Mouse (Mus musculus) myocyte (in vitro differentiated cells): ENCODE measurements around the gene Tbk1. TPM values are rescaled to one million over a fixed set of nuclear protein-coding genes. Genes with fewer than 3 reads are reported as not detected.

Experiments
- H3K27me3 ChIP-seq: one replicate; pipeline ENCODE4 v1.6.1; 2011; ENCODE audit not compliant: control insufficient read depth, insufficient read depth, insufficient read length
- H3K36me3 ChIP-seq: one replicate; pipeline ENCODE4 v1.6.1; 2011; ENCODE audit not compliant: control insufficient read depth, insufficient read depth
- H3K4me2 ChIP-seq: one replicate; pipeline ENCODE4 v1.6.1; 2011; ENCODE audit warnings: low read depth, control low read depth
- H3K4me3 ChIP-seq: one replicate; pipeline ENCODE4 v1.5.1; 2011; ENCODE audit warnings: mild to moderate bottlenecking, control low read depth, moderate library complexity
- H3K79me2 ChIP-seq: one replicate; pipeline ENCODE4 v1.6.1; 2011; ENCODE audit not compliant: control insufficient read depth, insufficient read depth
- H3ac ChIP-seq: one replicate; pipeline ENCODE4 v1.6.1; 2011; ENCODE audit not compliant: control insufficient read depth, insufficient read length
- CEBPB ChIP-seq: IDR thresholded peaks from 2 replicates; pipeline ENCODE4 v1.6.1; 2011; ENCODE audit warnings: mild to moderate bottlenecking, moderate library complexity; ENCODE audit not compliant: poor library complexity, insufficient read depth, severe bottlenecking
- E2F4 ChIP-seq: IDR thresholded peaks from one replicate; pipeline ENCODE4 v1.6.1; 2011; ENCODE audit warnings: mild to moderate bottlenecking, control low read depth, moderate library complexity; ENCODE audit not compliant: insufficient read depth
- MAX ChIP-seq: IDR thresholded peaks from one replicate; pipeline ENCODE4 v1.6.1; 2011; ENCODE audit warnings: low read depth, mild to moderate bottlenecking, control low read depth
- MYOD1 ChIP-seq, 3 experiments: IDR thresholded peaks; one replicate each; pipeline ENCODE4 v1.6.1; 2011; ENCODE audit warnings: control low read depth in 2 of 3, low read depth in 2 of 3, mild to moderate bottlenecking in 2 of 3, moderate library complexity in 1 of 3; ENCODE audit not compliant: insufficient read length in 2 of 3, control insufficient read depth in 1 of 3
- MYOG ChIP-seq, 3 experiments: IDR thresholded peaks; one replicate each; pipeline ENCODE4 v1.6.1; 2011; ENCODE audit warnings: control low read depth in 2 of 3, low read depth in 2 of 3, mild to moderate bottlenecking in 2 of 3; ENCODE audit not compliant: insufficient read length in 2 of 3, control insufficient read depth in 1 of 3, insufficient read depth in 1 of 3
- POLR2A ChIP-seq: IDR thresholded peaks from one replicate; pipeline ENCODE4 v1.6.1; 2011; ENCODE audit warnings: low read depth, mild to moderate bottlenecking, control low read depth, moderate library complexity; ENCODE audit not compliant: insufficient read length
- POLR2AphosphoS2 ChIP-seq: IDR thresholded peaks from one replicate; pipeline ENCODE4 v1.6.1; 2011; ENCODE audit warnings: low read depth, control low read depth; ENCODE audit not compliant: insufficient read length
- REST ChIP-seq: IDR thresholded peaks from one replicate; pipeline ENCODE4 v1.6.1; 2011; ENCODE audit warnings: mild to moderate bottlenecking, control low read depth, moderate library complexity; ENCODE audit not compliant: insufficient read depth, insufficient read length
- SRF ChIP-seq: IDR thresholded peaks from one replicate; pipeline ENCODE4 v1.6.1; 2011; ENCODE audit warnings: low read depth; ENCODE audit not compliant: control insufficient read depth, insufficient read length
- TCF12 ChIP-seq: IDR thresholded peaks from one replicate; pipeline ENCODE4 v1.6.1; 2011; ENCODE audit warnings: mild to moderate bottlenecking, control low read depth; ENCODE audit not compliant: poor library complexity, insufficient read depth, severe bottlenecking
- TCF3 ChIP-seq: IDR thresholded peaks from one replicate; pipeline ENCODE4 v1.6.1; 2011; ENCODE audit warnings: low read depth, control low read depth; ENCODE audit not compliant: insufficient read length
- USF1 ChIP-seq: IDR thresholded peaks from one replicate; pipeline ENCODE4 v1.6.1; 2011; ENCODE audit warnings: low read depth, mild to moderate bottlenecking, control low read depth, moderate library complexity
- polyA plus RNA-seq: library from polyadenylated mRNA; unstranded; fragments of >200 nt; fragmentation: generic; extraction: Trizol; gene quantifications from one replicate; pipeline ENCODE4 v1.2.1, GENCODE M21; 2012; ENCODE audit warnings: missing spikeins

The Tbk1 gene
- polyA plus RNA-seq, 1 experiment: 9.0 TPM

DNA sequence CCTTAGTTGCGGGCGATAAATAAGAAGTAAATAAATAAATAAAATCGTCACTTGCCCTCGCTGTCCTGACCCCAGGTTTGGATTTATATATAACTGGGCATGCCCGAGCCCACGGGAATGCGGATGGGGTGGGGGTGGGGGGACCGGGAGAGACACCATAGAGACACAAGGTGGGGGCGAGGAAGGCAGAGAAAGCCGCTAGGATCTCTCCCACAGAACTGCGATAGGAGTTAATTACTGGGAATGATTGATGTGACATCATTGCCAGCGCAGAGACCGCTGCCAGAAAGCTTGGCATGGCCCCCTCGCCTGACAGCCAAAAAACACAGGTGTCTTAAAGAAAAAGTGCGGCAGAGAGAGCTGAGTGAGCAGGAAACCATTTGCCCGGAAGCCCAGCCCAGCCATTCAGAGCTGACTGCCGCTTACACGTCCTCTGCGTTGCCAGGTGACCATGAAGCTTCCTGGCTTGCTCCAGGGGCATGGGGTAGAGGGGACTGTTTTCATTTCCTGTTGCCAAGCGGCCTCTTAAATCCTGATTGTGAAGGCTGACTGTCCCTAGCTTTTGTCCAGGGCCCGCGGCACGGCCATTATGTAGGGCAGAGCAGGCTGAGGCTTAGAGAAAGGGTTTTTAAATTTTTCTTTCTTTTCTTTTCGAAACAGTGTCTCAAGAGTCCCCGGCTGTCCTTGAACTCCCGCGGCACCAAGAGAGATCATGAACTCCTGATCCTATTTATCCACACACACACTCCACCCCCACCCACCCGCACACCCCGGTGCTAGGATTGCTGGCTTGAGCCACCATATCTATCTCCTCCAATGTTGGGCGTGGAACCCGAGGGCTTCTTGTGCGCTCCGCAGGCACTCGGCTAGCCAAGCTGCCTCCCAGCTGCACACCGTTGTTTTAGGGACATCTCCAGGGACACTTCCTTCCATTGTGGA lies 81.3 kb downstream of the Tbk1 start:
- TF ChIP-seq TCF3: no peak
- no peak for TF ChIP-seq USF1
- TF ChIP-seq TCF12: no peak
- no peak for TF ChIP-seq MAX
- TF ChIP-seq REST: no peak
- no peak for TF ChIP-seq SRF
- no peak for TF ChIP-seq CEBPB
- TF ChIP-seq MYOD1 (IDR thresholded peaks at IDR 0.05; ENCODE audit: control insufficient read depth in 1 of 3, insufficient read length in 2 of 3, low read depth in 2 of 3): no peak
- no peak for TF ChIP-seq POLR2A
- TF ChIP-seq E2F4: no peak
- TF ChIP-seq MYOG (IDR thresholded peaks at IDR 0.05; ENCODE audit: control insufficient read depth in 1 of 3, insufficient read depth in 1 of 3, insufficient read length in 2 of 3, low read depth in 2 of 3): no peak
- TF ChIP-seq POLR2AphosphoS2: no peak
- Histone ChIP-seq H3K79me2 (no peaks in the 10 kb centered on the region), H3K4me3 (no peak overlapping the region), H3ac (no peak overlapping the region), H3K36me3 (no peaks in the 10 kb centered on the region), H3K4me2 (no peak overlapping the region), H3K27me3 (no peaks in the 10 kb centered on the region)

GRCm38 (mm10) chr10:121501160-121501559 lies 85.4 kb downstream of the Tbk1 start:
- H3K79me2 ChIP-seq: no peaks in the 10 kb centered on the region
- TF ChIP-seq CEBPB (no peak), POLR2AphosphoS2 (no peak), MYOD1 (IDR thresholded peaks at IDR 0.05; ENCODE audit: control insufficient read depth in 1 of 3, insufficient read length in 2 of 3, low read depth in 2 of 3) (no peak), E2F4 (no peak)
- H3K36me3 ChIP-seq: no peaks in the 10 kb centered on the region
- H3K4me2 ChIP-seq: no peak overlapping the region
- no peak overlapping the region for H3ac ChIP-seq
- no peaks in the 10 kb centered on the region for H3K27me3 ChIP-seq
- H3K4me3 ChIP-seq: no peak overlapping the region

- TF ChIP-seq POLR2A (no peak), CEBPB (no peak), POLR2AphosphoS2 (no peak), SRF (no peak), E2F4 (no peak), TCF3 (no peak), MYOG (IDR thresholded peaks at IDR 0.05; ENCODE audit: control insufficient read depth in 1 of 3, insufficient read depth in 1 of 3, insufficient read length in 2 of 3, low read depth in 2 of 3) (no peak), REST (no peak), MAX (no peak), USF1 (no peak), MYOD1 (IDR thresholded peaks at IDR 0.05; ENCODE audit: control insufficient read depth in 1 of 3, insufficient read length in 2 of 3, low read depth in 2 of 3) (no peak), TCF12 (no peak)
- H3K4me3 ChIP-seq: no peak overlapping the region
- H3ac ChIP-seq: no peak overlapping the region
- no peaks in the 10 kb centered on the region for H3K36me3 ChIP-seq
- H3K27me3 ChIP-seq: no peaks in the 10 kb centered on the region
- no peak overlapping the region for H3K4me2 ChIP-seq
- H3K79me2 ChIP-seq: no peaks in the 10 kb centered on the region
These were observed 86.6 kb downstream of the Tbk1 start for GRCm38 (mm10) chr10:121500034-121500433.

DNA sequence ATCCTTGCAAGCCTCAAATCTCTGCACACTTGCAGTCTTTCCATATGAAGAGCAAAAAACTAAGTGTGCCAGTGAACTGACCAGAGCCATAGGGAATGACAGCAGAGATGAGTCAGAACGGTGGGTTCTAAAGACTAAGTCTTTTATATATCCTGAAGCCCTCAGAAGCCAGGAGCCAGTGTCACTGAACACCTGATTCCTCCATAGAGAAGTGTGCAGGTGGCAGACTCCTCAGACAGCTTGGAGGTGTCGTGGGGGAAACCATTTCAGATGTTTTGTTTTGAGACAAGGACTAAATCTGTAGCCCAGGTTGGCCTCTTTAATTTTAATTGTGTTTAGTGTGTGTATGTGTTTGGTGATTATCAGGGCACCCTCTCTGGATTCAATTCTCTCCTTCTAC lies 87.5 kb downstream of the Tbk1 start:
- TF ChIP-seq REST (no peak), MYOG (IDR thresholded peaks at IDR 0.05; ENCODE audit: control insufficient read depth in 1 of 3, insufficient read depth in 1 of 3, insufficient read length in 2 of 3, low read depth in 2 of 3) (no peak), MAX (no peak), TCF3 (no peak), USF1 (no peak), TCF12 (no peak), POLR2AphosphoS2 (no peak), E2F4 (no peak), MYOD1 (IDR thresholded peaks at IDR 0.05; ENCODE audit: control insufficient read depth in 1 of 3, insufficient read length in 2 of 3, low read depth in 2 of 3) (no peak), SRF (no peak), CEBPB (no peak), POLR2A (no peak)
- H3K36me3 ChIP-seq: no peaks in the 10 kb centered on the region
- H3K79me2 ChIP-seq: no peaks in the 10 kb centered on the region
- H3K4me2 ChIP-seq: no peak overlapping the region
- H3K4me3 ChIP-seq: no peak overlapping the region
- no peaks in the 10 kb centered on the region for H3K27me3 ChIP-seq
- H3ac ChIP-seq: no peak overlapping the region

DNA sequence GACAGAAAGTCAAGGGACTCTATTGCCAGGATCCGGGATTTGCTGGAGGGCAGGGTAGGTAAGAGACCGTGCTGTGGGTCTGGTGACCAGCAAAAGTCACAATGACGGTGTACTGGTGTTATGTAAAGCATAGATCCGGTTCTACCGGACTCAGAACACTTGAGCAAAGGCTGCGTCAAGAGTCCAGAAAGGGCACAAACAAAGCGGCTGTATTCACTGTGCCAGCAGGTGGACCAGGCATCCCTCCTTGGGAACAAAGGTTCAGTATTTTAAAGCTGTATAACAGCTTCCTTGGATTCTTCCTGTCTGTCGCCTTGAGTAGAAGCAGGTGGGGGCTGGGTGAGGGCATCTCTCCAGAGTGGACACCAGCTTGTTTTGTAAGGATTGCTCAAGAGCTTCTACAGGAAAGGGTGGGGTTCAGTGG lies 88.1 kb downstream of the Tbk1 start:
- H3K4me3 ChIP-seq: no peak overlapping the region
- TF ChIP-seq CEBPB (0 out of 2 replicates have a peak, but pooled peaks have one; percentile 30), USF1 (no peak)
- no peak overlapping the region for H3ac ChIP-seq
- no peaks in the 10 kb centered on the region for H3K36me3 ChIP-seq
- H3K4me2 ChIP-seq: no peak overlapping the region
- no peaks in the 10 kb centered on the region for H3K27me3 ChIP-seq
- no peaks in the 10 kb centered on the region for H3K79me2 ChIP-seq
